Mouse (Mus musculus): ENCODE results near the gene Cd27.

DNA sequence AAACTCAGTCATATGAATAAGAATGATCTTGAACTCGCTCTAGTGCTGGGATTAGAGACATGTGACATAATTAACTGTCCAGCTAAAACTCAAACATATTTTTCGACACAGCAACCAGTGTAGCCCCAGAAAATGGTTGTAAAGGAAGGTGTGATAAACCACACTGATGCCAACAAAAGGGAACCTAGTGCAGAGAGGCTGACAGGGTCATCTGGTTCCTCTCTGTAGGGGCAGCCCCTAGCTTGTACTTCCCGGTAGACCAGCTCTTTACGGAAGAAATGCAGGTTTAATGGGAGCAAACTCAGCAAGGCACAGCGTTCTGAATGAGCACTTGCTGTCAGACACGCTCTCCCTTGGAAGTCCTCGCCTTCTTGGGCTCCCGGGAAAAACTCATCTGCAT, 42.9 kb upstream of the Cd27 start:
- TF ChIP-seq CTCF (IDR thresholded peaks at IDR 0.05; ENCODE audit: borderline replicate concordance, control insufficient read depth, extremely low read depth, insufficient read depth, low read length, poor library complexity) (no peak), POLR2A (IDR thresholded peaks at IDR 0.05; ENCODE audit: control insufficient read depth, extremely low read depth, insufficient read depth, low read length, poor library complexity) (no peak)
